Mouse (Mus musculus): ENCODE data around the gene Ddx5. TPM values are rescaled to one million over a fixed set of nuclear protein-coding genes. Genes with fewer than 3 reads are reported as not detected.
"Not testable (repeated sequence)": the region's sequence is repeated elsewhere in the genome, so short reads cannot be mapped to it uniquely, and the experiment has no call there.

Ddx5 gene
- polyA plus RNA-seq, 1 experiment, result 130 TPM

- Histone ChIP-seq H3K36me3 (ENCODE audit: control insufficient read depth) (peaks cover 93% of the 10 kb centered on the region), H3K4me1 (ENCODE audit: control insufficient read depth) (no peaks in the 10 kb centered on the region), H3K4me3 (replicated peaks) (no peak overlapping the region), H3K27me3 (ENCODE audit: control insufficient read depth) (no peaks in the 10 kb centered on the region), H3K9me3 (ENCODE audit: control insufficient read depth, low read length) (no peaks in the 10 kb centered on the region)
- TF ChIP-seq GATA1 (IDR thresholded peaks at IDR 0.05; ENCODE audit: low read length) (no peak), TAL1 (IDR thresholded peaks at IDR 0.05; ENCODE audit: low read length) (no peak)
Measured at GRCm38 (mm10) chr11:106818341-106818740, 29.4 kb upstream of the Ddx5 start.

- Histone ChIP-seq H3K9me3 (ENCODE audit: control insufficient read depth, low read length) (no peaks in the 10 kb centered on the region), H3K4me1 (ENCODE audit: control insufficient read depth) (no peaks in the 10 kb centered on the region), H3K27me3 (ENCODE audit: control insufficient read depth) (no peaks in the 10 kb centered on the region), H3K36me3 (ENCODE audit: control insufficient read depth) (peaks cover 94% of the 10 kb centered on the region), H3K4me3 (replicated peaks) (no peak overlapping the region)
- TF ChIP-seq GATA1 (IDR thresholded peaks at IDR 0.05; ENCODE audit: low read length), result no peak
- TF ChIP-seq TAL1 (IDR thresholded peaks at IDR 0.05; ENCODE audit: low read length), result no peak
Measured at GRCm38 (mm10) chr11:106817808-106818207, 28.8 kb upstream of the Ddx5 start.

GRCm38 (mm10) chr11:106817156-106817555 lies 28.2 kb upstream of the Ddx5 start:
- no peaks in the 10 kb centered on the region for H3K4me1 ChIP-seq (ENCODE audit: control insufficient read depth)
- H3K36me3 ChIP-seq (ENCODE audit: control insufficient read depth), result peaks cover 94% of the 10 kb centered on the region
- no peaks in the 10 kb centered on the region for H3K9me3 ChIP-seq (ENCODE audit: control insufficient read depth, low read length)
- H3K27me3 ChIP-seq (ENCODE audit: control insufficient read depth), result no peaks in the 10 kb centered on the region
- TF ChIP-seq GATA1 (IDR thresholded peaks at IDR 0.05; ENCODE audit: low read length), result no peak
- TF ChIP-seq TAL1 (IDR thresholded peaks at IDR 0.05; ENCODE audit: low read length), result no peak
- no peak overlapping the region for H3K4me3 ChIP-seq (replicated peaks)

- H3K4me3 ChIP-seq (replicated peaks), result no peak overlapping the region
- H3K27me3 ChIP-seq (ENCODE audit: control insufficient read depth), result no peaks in the 10 kb centered on the region
- no peak for TF ChIP-seq TAL1 (IDR thresholded peaks at IDR 0.05; ENCODE audit: low read length)
- TF ChIP-seq GATA1 (IDR thresholded peaks at IDR 0.05; ENCODE audit: low read length), result no peak
- H3K4me1 ChIP-seq (ENCODE audit: control insufficient read depth), result no peaks in the 10 kb centered on the region
- H3K36me3 ChIP-seq (ENCODE audit: control insufficient read depth), result peaks cover 100% of the 10 kb centered on the region
- no peaks in the 10 kb centered on the region for H3K9me3 ChIP-seq (ENCODE audit: control insufficient read depth, low read length)
Measured at GRCm38 (mm10) chr11:106816316-106816715, 27.3 kb upstream of the Ddx5 start.

DNA sequence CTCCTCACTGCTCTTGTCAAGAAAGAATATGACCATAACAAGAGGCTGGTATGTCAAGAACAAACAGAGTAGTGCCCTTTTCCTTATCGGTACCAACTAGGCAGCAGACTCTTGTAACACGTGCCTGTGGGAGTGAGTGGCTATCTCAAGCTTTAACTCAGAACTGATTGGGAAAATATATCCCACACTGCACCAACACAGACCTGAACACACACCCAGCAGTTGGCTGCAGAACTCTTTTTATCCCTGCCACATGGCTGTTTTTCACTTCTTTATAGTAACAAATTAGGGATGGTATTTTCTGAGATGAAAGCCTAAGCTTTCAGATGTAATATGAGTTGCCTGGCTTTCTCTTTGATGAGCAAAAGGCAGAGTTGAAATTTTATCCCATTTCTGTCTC lies 26.8 kb upstream of the Ddx5 start:
- Histone ChIP-seq H3K36me3 (ENCODE audit: control insufficient read depth) (peaks cover 100% of the 10 kb centered on the region), H3K4me1 (ENCODE audit: control insufficient read depth) (no peaks in the 10 kb centered on the region)

GRCm38 (mm10) chr11:106815331-106815730 lies 26.3 kb upstream of the Ddx5 start:
- Histone ChIP-seq H3K4me3 (replicated peaks) (no peak overlapping the region), H3K27me3 (ENCODE audit: control insufficient read depth) (no peaks in the 10 kb centered on the region), H3K36me3 (ENCODE audit: control insufficient read depth) (peaks cover 100% of the 10 kb centered on the region), H3K9me3 (ENCODE audit: control insufficient read depth, low read length) (no peaks in the 10 kb centered on the region), H3K4me1 (ENCODE audit: control insufficient read depth) (no peaks in the 10 kb centered on the region)
- no peak for TF ChIP-seq TAL1 (IDR thresholded peaks at IDR 0.05; ENCODE audit: low read length)
- no peak for TF ChIP-seq GATA1 (IDR thresholded peaks at IDR 0.05; ENCODE audit: low read length)

More for the DNA sequence above, 26.8 kb upstream of the Ddx5 start:
- Histone ChIP-seq H3K27me3 (ENCODE audit: control insufficient read depth) (no peaks in the 10 kb centered on the region), H3K9me3 (ENCODE audit: control insufficient read depth, low read length) (no peaks in the 10 kb centered on the region), H3K4me3 (replicated peaks) (no peak overlapping the region)
- no peak for TF ChIP-seq TAL1 (IDR thresholded peaks at IDR 0.05; ENCODE audit: low read length)

DNA sequence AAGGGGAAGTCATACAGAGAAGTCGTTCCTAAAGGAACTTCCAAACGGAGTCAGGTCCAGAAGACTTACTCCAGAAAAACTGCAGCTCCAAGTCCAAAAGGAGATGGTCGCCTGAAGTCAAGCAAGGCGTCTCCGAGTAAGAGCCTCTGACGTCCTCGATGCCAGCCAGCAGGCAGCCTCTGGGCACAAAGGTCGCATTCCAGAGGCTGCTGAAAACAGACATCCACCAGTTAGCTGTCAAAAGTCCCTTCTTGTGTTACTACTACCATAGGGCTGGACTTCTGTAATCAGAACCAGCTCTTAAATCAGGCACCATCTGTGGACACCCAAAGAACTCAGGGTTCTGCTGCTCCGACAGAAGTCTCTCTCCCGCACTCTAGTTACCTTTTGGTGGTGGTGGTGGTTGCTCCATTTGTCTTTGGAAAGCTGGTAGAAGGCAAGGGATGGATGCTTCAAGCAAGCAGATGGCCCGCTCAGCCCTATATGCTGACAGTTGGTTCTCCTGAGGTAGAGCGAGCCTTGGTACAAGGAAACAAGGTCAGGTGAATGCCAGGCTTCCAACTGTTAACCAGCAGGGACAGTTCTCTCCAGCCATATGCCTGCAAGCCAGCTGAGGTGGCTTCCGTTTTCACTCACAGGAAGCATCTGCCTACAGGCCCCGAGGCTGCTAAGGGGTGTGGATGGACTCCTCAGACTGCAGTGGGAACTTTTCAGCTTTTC lies 25.8 kb upstream of the Ddx5 start:
- H3K4me3 ChIP-seq (replicated peaks), result no peak overlapping the region
- peaks cover 100% of the 10 kb centered on the region for H3K36me3 ChIP-seq (ENCODE audit: control insufficient read depth)
- no peak for TF ChIP-seq TAL1 (IDR thresholded peaks at IDR 0.05; ENCODE audit: low read length)
- no peak for TF ChIP-seq GATA1 (IDR thresholded peaks at IDR 0.05; ENCODE audit: low read length)
- no peaks in the 10 kb centered on the region for H3K27me3 ChIP-seq (ENCODE audit: control insufficient read depth)
- H3K9me3 ChIP-seq (ENCODE audit: control insufficient read depth, low read length), result no peaks in the 10 kb centered on the region
- H3K4me1 ChIP-seq (ENCODE audit: control insufficient read depth), result no peaks in the 10 kb centered on the region

DNA sequence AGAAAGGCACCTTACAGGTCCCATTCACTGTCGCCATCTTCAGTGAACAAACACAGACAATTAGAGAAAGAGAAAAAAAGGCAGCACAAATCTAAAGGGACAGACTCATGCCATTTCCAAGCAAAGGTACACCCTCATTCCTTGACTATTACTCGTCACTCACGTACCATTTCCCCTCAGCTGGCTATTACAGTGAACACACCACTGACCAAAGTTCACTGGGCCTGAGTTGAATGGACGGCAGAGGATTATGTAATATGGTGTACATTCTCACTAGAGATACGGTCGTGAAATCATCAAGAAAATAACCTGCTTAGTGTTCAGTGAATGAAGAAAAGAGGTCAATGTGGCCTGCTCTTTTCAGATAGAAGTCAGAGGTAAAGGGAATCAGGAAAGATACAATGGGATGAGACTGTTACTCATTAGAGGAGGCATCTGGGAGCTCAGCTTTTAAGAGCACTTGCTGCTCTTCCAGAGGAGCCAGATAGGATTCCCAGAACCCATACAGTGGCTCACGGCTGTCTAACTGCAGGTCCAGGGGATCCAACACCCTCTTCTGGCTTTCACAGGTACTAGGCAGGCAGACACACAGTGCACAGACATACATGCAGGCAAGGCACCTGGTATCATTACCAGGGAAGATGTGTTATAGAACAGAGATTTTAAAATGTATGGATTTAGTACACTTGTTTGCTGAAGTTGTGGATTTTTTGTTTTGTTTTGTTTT lies 23.6 kb upstream of the Ddx5 start:
- H3K4me3 ChIP-seq (replicated peaks), result no peak overlapping the region
- no peaks in the 10 kb centered on the region for H3K4me1 ChIP-seq (ENCODE audit: control insufficient read depth)
- H3K36me3 ChIP-seq (ENCODE audit: control insufficient read depth), result peaks cover 97% of the 10 kb centered on the region
- H3K27me3 ChIP-seq (ENCODE audit: control insufficient read depth), result no peaks in the 10 kb centered on the region
- TF ChIP-seq GATA1 (IDR thresholded peaks at IDR 0.05; ENCODE audit: low read length), result no peak
- no peak for TF ChIP-seq TAL1 (IDR thresholded peaks at IDR 0.05; ENCODE audit: low read length)
- H3K9me3 ChIP-seq (ENCODE audit: control insufficient read depth, low read length), result no peaks in the 10 kb centered on the region

- H3K4me1 ChIP-seq (ENCODE audit: control insufficient read depth), result not testable (repeated sequence)
- H3K36me3 ChIP-seq (ENCODE audit: control insufficient read depth), result peaks cover 85% of the 10 kb centered on the region
Measured at GRCm38 (mm10) chr11:106807442-106807841, 18.5 kb upstream of the Ddx5 start.

More at GRCm38 (mm10) chr11:106807442-106807841, 18.5 kb upstream of the Ddx5 start:
- H3K27me3 ChIP-seq (ENCODE audit: control insufficient read depth); H3K9me3 ChIP-seq (ENCODE audit: control insufficient read depth, low read length); H3K4me3 ChIP-seq (replicated peaks): not testable (repeated sequence)
